Mouse (Mus musculus): ENCODE data around the gene Pkp1. TPM values are rescaled to one million over a fixed set of nuclear protein-coding genes. Genes with fewer than 3 reads are reported as not detected.

Gene Pkp1
- polyA plus RNA-seq, 1 experiment from 2014 or later = 14.7 TPM

GRCm38 (mm10) chr1:135839065-135839464 lies 79.9 kb downstream of the Pkp1 start:
- Histone ChIP-seq H3K27ac (no peak overlapping the region), H3K4me3 (no peak overlapping the region), H3K36me3 (no peaks in the 10 kb centered on the region), H3K4me2 (no peak overlapping the region), H3K4me1 (peaks cover 16% of the 10 kb centered on the region), H3K9ac (no peak overlapping the region), H3K27me3 (no peaks in the 10 kb centered on the region), H3K9me3 (no peaks in the 10 kb centered on the region)
- ATAC-seq (ENCODE audit: insufficient number of reproducible peaks, insufficient read depth, low FRiP score, low TSS enrichment, low read depth) = no peak
- 86% methylated on average over 6 of the region's 6 CpGs for WGBS

GRCm38 (mm10) chr1:135838626-135839025 lies 80.4 kb downstream of the Pkp1 start:
- no peak overlapping the region for H3K4me2 ChIP-seq
- no peak overlapping the region for H3K4me3 ChIP-seq
- ATAC-seq (ENCODE audit: insufficient number of reproducible peaks, insufficient read depth, low FRiP score, low TSS enrichment, low read depth) = no peak
- H3K9ac ChIP-seq = no peak overlapping the region
- H3K9me3 ChIP-seq = no peaks in the 10 kb centered on the region
- no peaks in the 10 kb centered on the region for H3K27me3 ChIP-seq
- peaks cover 18% of the 10 kb centered on the region for H3K4me1 ChIP-seq
- no peak overlapping the region for H3K27ac ChIP-seq
- WGBS = 44% methylated on average over 4 of the region's 4 CpGs
- no peaks in the 10 kb centered on the region for H3K36me3 ChIP-seq

GRCm38 (mm10) chr1:135835716-135836483 lies 83.1 kb downstream of the Pkp1 start, which contains the start of gene Tnnt2:
Gene Tnnt2 (plus strand): TSS chr1:135836354.
- Histone ChIP-seq H3K4me3 (no peak within 1 kb of the TSS), H3K9ac (no peak within 1 kb of the TSS), H3K4me2 (no peak within 1 kb of the TSS), H3K27me3 (no peaks in the 10 kb centered on the region), H3K27ac (no peak within 1 kb of the TSS), H3K4me1 (peaks cover 18% of the 10 kb centered on the region), H3K9me3 (no peaks in the 10 kb centered on the region), H3K36me3 (no peaks in the 10 kb centered on the region)
- WGBS = 38% methylated on average over 9 of the region's 9 CpGs
- ATAC-seq (ENCODE audit: insufficient number of reproducible peaks, insufficient read depth, low FRiP score, low TSS enrichment, low read depth) = no peak

GRCm38 (mm10) chr1:135834983-135835382 lies 84.0 kb downstream of the Pkp1 start:
- 67% methylated on average over 8 of the region's 8 CpGs for WGBS
- Histone ChIP-seq H3K27ac (no peak overlapping the region; the same call in 1 of the 2 replicates), H3K27me3 (peaks cover 3% of the 10 kb centered on the region; the same call in 1 of the 2 replicates), H3K4me3 (no peak overlapping the region), H3K4me1 (peaks cover 18% of the 10 kb centered on the region), H3K4me2 (no peak overlapping the region), H3K36me3 (no peaks in the 10 kb centered on the region), H3K9ac (no peak overlapping the region), H3K9me3 (no peaks in the 10 kb centered on the region)
- no peak for ATAC-seq (ENCODE audit: insufficient number of reproducible peaks, insufficient read depth, low FRiP score, low TSS enrichment, low read depth)

GRCm38 (mm10) chr1:135834206-135834859 lies 84.7 kb downstream of the Pkp1 start:
- Histone ChIP-seq H3K27me3 (peaks cover 3% of the 10 kb centered on the region), H3K36me3 (no peaks in the 10 kb centered on the region), H3K4me3 (no peak overlapping the region), H3K9me3 (no peaks in the 10 kb centered on the region), H3K4me1 (peaks cover 18% of the 10 kb centered on the region), H3K27ac (no peak overlapping the region), H3K4me2 (no peak overlapping the region), H3K9ac (no peak overlapping the region)
- no peak for ATAC-seq (ENCODE audit: insufficient number of reproducible peaks, insufficient read depth, low FRiP score, low TSS enrichment, low read depth)
- WGBS = 58% methylated on average over 6 of the region's 6 CpGs

- Histone ChIP-seq H3K36me3 (no peaks in the 10 kb centered on the region), H3K4me2 (no peak overlapping the region), H3K9ac (no peak overlapping the region), H3K27ac (no peak overlapping the region), H3K4me3 (no peak overlapping the region), H3K9me3 (no peaks in the 10 kb centered on the region), H3K27me3 (peaks cover 3% of the 10 kb centered on the region), H3K4me1 (peaks cover under 1% of the 10 kb centered on the region)
- 30% methylated on average over 1 of the region's 1 CpGs for WGBS
- ATAC-seq (ENCODE audit: insufficient number of reproducible peaks, insufficient read depth, low FRiP score, low TSS enrichment, low read depth) = no peak
These were observed 90.1 kb downstream of the Pkp1 start for GRCm38 (mm10) chr1:135828918-135829317.

GRCm38 (mm10) chr1:135821780-135822179 lies 97.2 kb downstream of the Pkp1 start:
- Histone ChIP-seq H3K27ac (no peak overlapping the region), H3K4me1 (peaks cover 15% of the 10 kb centered on the region), H3K36me3 (no peaks in the 10 kb centered on the region), H3K4me2 (no peak overlapping the region), H3K9me3 (no peaks in the 10 kb centered on the region), H3K9ac (no peak overlapping the region), H3K4me3 (no peak overlapping the region), H3K27me3 (peaks cover 56% of the 10 kb centered on the region)
- WGBS = 79% methylated on average over 7 of the region's 7 CpGs
- ATAC-seq (ENCODE audit: insufficient number of reproducible peaks, insufficient read depth, low FRiP score, low TSS enrichment, low read depth) = no peak

Other genes starting within 250 kb of the Pkp1 start
- gene Csrp1, start 199.1 kb downstream of the Pkp1 start, polyA plus RNA-seq (2015; fragmentation: Nextera tagmentation; extraction: Ambion mirVana) = 77.0 and 79.3 TPM in 2 replicates
- 78.0 and 85.6 TPM in 2 replicates for gene Phlda3, start 153.1 kb downstream of the Pkp1 start, polyA plus RNA-seq (2015; fragmentation: Nextera tagmentation; extraction: Ambion mirVana)
- 28.9 and 33.8 TPM in 2 replicates for gene Tnni1, start 139.8 kb downstream of the Pkp1 start, polyA plus RNA-seq (2015; fragmentation: Nextera tagmentation; extraction: Ambion mirVana)
- 13.2 and 13.6 TPM in 2 replicates for gene Lad1, start 100.6 kb downstream of the Pkp1 start, polyA plus RNA-seq (2015; fragmentation: Nextera tagmentation; extraction: Ambion mirVana)
- 12.2 and 38.0 TPM in 2 replicates for gene Tnnt2, start 82.9 kb downstream of the Pkp1 start, polyA plus RNA-seq (2015; fragmentation: Nextera tagmentation; extraction: Ambion mirVana)
- gene Igfn1, start 87.1 kb upstream of the Pkp1 start, polyA plus RNA-seq (2015; fragmentation: Nextera tagmentation; extraction: Ambion mirVana) = 0.06 TPM in 1 of 2 replicates, not detected in the other
- 155 and 171 TPM in 2 replicates for gene Tmem9, start 88.9 kb upstream of the Pkp1 start, polyA plus RNA-seq (2015; fragmentation: Nextera tagmentation; extraction: Ambion mirVana)
- gene Ascl5, start 131.6 kb upstream of the Pkp1 start, polyA plus RNA-seq (2015; fragmentation: Nextera tagmentation; extraction: Ambion mirVana) = 0.67 and 2.1 TPM in 2 replicates
- 0.70 and 1.3 TPM in 2 replicates for gene Cacna1s, start 133.5 kb upstream of the Pkp1 start, polyA plus RNA-seq (2015; fragmentation: Nextera tagmentation; extraction: Ambion mirVana)
- 4.7 TPM in 2 replicates for gene Kif21b, start 212.2 kb upstream of the Pkp1 start, polyA plus RNA-seq (2015; fragmentation: Nextera tagmentation; extraction: Ambion mirVana)